Mouse (Mus musculus) lung, postnatal 10 days (tissue): ENCODE results near the gene Lect2.

Source experiments
- DNase-seq: peaks from one replicate; pipeline ENCODE4 v3.0.0; 2021

Lect2 gene

GRCm38 (mm10) chr13:56555957-56556356, 7.7 kb upstream of the Lect2 start:
- peak; percentile 72 for DNase-seq

- peak; percentile 51 for DNase-seq
These were observed 6.1 kb upstream of the Lect2 start for GRCm38 (mm10) chr13:56554409-56554808.

GRCm38 (mm10) chr13:56553923-56554322, 5.6 kb upstream of the Lect2 start:
- no peak for DNase-seq

GRCm38 (mm10) chr13:56551661-56552060, 3.4 kb upstream of the Lect2 start:
- DNase-seq: no peak

GRCm38 (mm10) chr13:56550574-56550973, 2.3 kb upstream of the Lect2 start:
- no peak for DNase-seq

GRCm38 (mm10) chr13:56549364-56549763, 1.1 kb upstream of the Lect2 start:
- DNase-seq: peak; percentile 32

- DNase-seq: no peak
These were observed 3.3 kb downstream of the Lect2 start for GRCm38 (mm10) chr13:56544956-56545355.

- no peak for DNase-seq
These were observed 4.5 kb downstream of the Lect2 start for GRCm38 (mm10) chr13:56543805-56544204.

GRCm38 (mm10) chr13:56539846-56540245, 8.5 kb downstream of the Lect2 start:
- DNase-seq: peak; percentile 56

GRCm38 (mm10) chr13:56537026-56537425, 11.3 kb downstream of the Lect2 start:
- no peak for DNase-seq

- DNase-seq: no peak
These were observed 12.7 kb downstream of the Lect2 start for GRCm38 (mm10) chr13:56535570-56535969.

- no peak for DNase-seq
These were observed 13.4 kb downstream of the Lect2 start for GRCm38 (mm10) chr13:56534931-56535330.

GRCm38 (mm10) chr13:56529685-56530084, 18.6 kb downstream of the Lect2 start:
- no peak for DNase-seq

- no peak for DNase-seq
These were observed 19.3 kb downstream of the Lect2 start for GRCm38 (mm10) chr13:56529031-56529430.

- no peak for DNase-seq
These were observed 20.0 kb downstream of the Lect2 start for GRCm38 (mm10) chr13:56528281-56528680.

GRCm38 (mm10) chr13:56527846-56528245, 20.5 kb downstream of the Lect2 start:
- DNase-seq: no peak

GRCm38 (mm10) chr13:56526871-56527270, 21.4 kb downstream of the Lect2 start:
- DNase-seq: no peak

- DNase-seq: no peak
These were observed 25.5 kb downstream of the Lect2 start for GRCm38 (mm10) chr13:56522821-56523167.

GRCm38 (mm10) chr13:56522081-56522820, 26.1 kb downstream of the Lect2 start, which contains the start of gene Fbxl21:
TSS of gene Fbxl21 (plus strand) at chr13:56522472.
- peak; percentile 97 for DNase-seq

- DNase-seq: no peak
These were observed 31.5 kb downstream of the Lect2 start for GRCm38 (mm10) chr13:56516816-56517215.

GRCm38 (mm10) chr13:56516311-56516710, 32.0 kb downstream of the Lect2 start:
- no peak for DNase-seq

- no peak for DNase-seq
These were observed 34.7 kb downstream of the Lect2 start for GRCm38 (mm10) chr13:56513595-56513994.

- DNase-seq: no peak
These were observed 38.5 kb downstream of the Lect2 start for GRCm38 (mm10) chr13:56509796-56510195.

- DNase-seq: no peak
These were observed 41.3 kb downstream of the Lect2 start for GRCm38 (mm10) chr13:56506871-56507496.
